Comparison of ENCODE assay signal across 8 mouse cellular contexts in genomic region chr17:3115380-3115974, GRCm38 (mm10). TPM values are rescaled to one million over a fixed set of nuclear protein-coding genes. Genes with fewer than 3 reads are reported as not detected.
DNase-seq lines count a peak whose midpoint lies in the region; ATAC-seq and TF ChIP-seq lines count a peak whose summit lies in the region.

No protein-coding gene starts in this region.

- H3K36me3 ChIP-seq in embryonic facial prominence, embryonic 15.5 days = no peaks in the 10 kb centered on the region
- 0 out of 2 replicates have a peak, but pooled peaks cover 3% of the 10 kb centered on the region for H3K36me3 ChIP-seq in heart, embryonic 12.5 days
- 0 out of 2 replicates have a peak, but pooled peaks cover 2% of the 10 kb centered on the region for H3K36me3 ChIP-seq in liver, postnatal 0 days (replicated peaks; ENCODE audit: insufficient read depth, low read length)
- H3K36me3 ChIP-seq in neural tube, embryonic 13.5 days = no peaks in the 10 kb centered on the region

- no peaks in the 10 kb centered on the region for H3K9me3 ChIP-seq in embryonic facial prominence, embryonic 15.5 days (replicated peaks)
- H3K9me3 ChIP-seq in heart, embryonic 12.5 days (replicated peaks) = no peaks in the 10 kb centered on the region
- H3K9me3 ChIP-seq in liver, postnatal 0 days (ENCODE audit: low read length) = no peaks in the 10 kb centered on the region
- no peaks in the 10 kb centered on the region for H3K9me3 ChIP-seq in neural tube, embryonic 13.5 days

- TF ChIP-seq EP300 in liver, postnatal 0 days (IDR thresholded peaks at IDR 0.05; ENCODE audit: low read depth) = no peak

- no peaks in the 10 kb centered on the region for H3K27me3 ChIP-seq in embryonic facial prominence, embryonic 15.5 days
- no peaks in the 10 kb centered on the region for H3K27me3 ChIP-seq in heart, embryonic 12.5 days (replicated peaks)
- no peaks in the 10 kb centered on the region for H3K27me3 ChIP-seq in liver, postnatal 0 days (ENCODE audit: insufficient read depth, low read length)
- no peaks in the 10 kb centered on the region for H3K27me3 ChIP-seq in neural tube, embryonic 13.5 days

- H3K27ac ChIP-seq in embryonic facial prominence, embryonic 15.5 days (replicated peaks) = peak overlapping the region; percentile 100
- peak overlapping the region; percentile 99 for H3K27ac ChIP-seq in heart, embryonic 12.5 days (ENCODE audit: poor library complexity, severe bottlenecking)
- peak overlapping the region; percentile 99 for H3K27ac ChIP-seq in liver, postnatal 0 days (ENCODE audit: low read depth)
- H3K27ac ChIP-seq in neural tube, embryonic 13.5 days (replicated peaks) = peak overlapping the region; percentile 99

- H3K4me3 ChIP-seq in embryonic facial prominence, embryonic 15.5 days (replicated peaks) = peak overlapping the region; percentile 70
- peak overlapping the region; percentile 100 for H3K4me3 ChIP-seq in heart, embryonic 12.5 days
- H3K4me3 ChIP-seq in liver, postnatal 0 days (ENCODE audit: low read depth, low read length) = peak overlapping the region; percentile 88
- peak overlapping the region; percentile 89 for H3K4me3 ChIP-seq in neural tube, embryonic 13.5 days

- H3K9ac ChIP-seq in embryonic facial prominence, embryonic 15.5 days = peak overlapping the region; percentile 93
- peak overlapping the region; percentile 96 for H3K9ac ChIP-seq in heart, embryonic 12.5 days
- peak overlapping the region; percentile 86 for H3K9ac ChIP-seq in liver, postnatal 0 days (replicated peaks)
- peak overlapping the region; percentile 99 for H3K9ac ChIP-seq in neural tube, embryonic 13.5 days

- DNase-seq in CD4-positive, CD25-positive, alpha-beta regulatory T cell, adult 2 months (ENCODE audit: low read depth, low spot score) = peak; percentile 79
- DNase-seq in adrenal gland, postnatal 4 days (ENCODE audit: low spot score in 2 of 2) = peak; percentile 55 to 56
- peak; percentile 43 to 80 for DNase-seq in kidney, postnatal 25 days
- peak; percentile 74 for DNase-seq in liver, postnatal 0 days
- peak; percentile 80 for DNase-seq in testis, postnatal 10 days (ENCODE audit: low spot score)

- H3K4me1 ChIP-seq in embryonic facial prominence, embryonic 15.5 days = peaks cover 10% of the 10 kb centered on the region
- H3K4me1 ChIP-seq in heart, embryonic 12.5 days (replicated peaks) = peaks cover 24% of the 10 kb centered on the region
- peaks cover 7% of the 10 kb centered on the region; the same call in 1 of the 2 replicates for H3K4me1 ChIP-seq in liver, postnatal 0 days (ENCODE audit: insufficient read depth)
- H3K4me1 ChIP-seq in neural tube, embryonic 13.5 days (replicated peaks) = peaks cover 49% of the 10 kb centered on the region

- under 1% methylated on average over 47 of the region's 47 CpGs for WGBS in embryonic facial prominence, embryonic 15.5 days
- 1% methylated on average over 33 of the region's 47 CpGs for WGBS in heart, embryonic 12.5 days
- 0% methylated on average over 40 of the region's 47 CpGs for WGBS in liver, postnatal 0 days (ENCODE audit: insufficient replicate concordance)
- WGBS in neural tube, embryonic 13.5 days = under 1% methylated on average over 39 of the region's 47 CpGs

- H3K4me2 ChIP-seq in embryonic facial prominence, embryonic 15.5 days (replicated peaks) = peak overlapping the region; percentile 55
- H3K4me2 ChIP-seq in heart, embryonic 12.5 days = peak overlapping the region; percentile 79
- H3K4me2 ChIP-seq in liver, postnatal 0 days (ENCODE audit: low read depth, low read length) = peak overlapping the region; percentile 87
- H3K4me2 ChIP-seq in neural tube, embryonic 13.5 days = peak overlapping the region; percentile 63

- peak; percentile 58 for ATAC-seq in embryonic facial prominence, embryonic 15.5 days (ENCODE audit: insufficient number of reproducible peaks, low FRiP score, low TSS enrichment, low read depth)
- ATAC-seq in heart, embryonic 12.5 days (ENCODE audit: insufficient number of reproducible peaks, low FRiP score) = peak; percentile 81
- peak; percentile 62 for ATAC-seq in liver, postnatal 0 days
- ATAC-seq in neural tube, embryonic 13.5 days (ENCODE audit: low read depth) = peak; percentile 54

- TF ChIP-seq CTCF in liver, postnatal 0 days (IDR thresholded peaks at IDR 0.05; ENCODE audit: low read depth) = no peak

RNA-seq across cellular contexts. Expression of gene Scaf8, which starts 0.7 kb away (rescaled TPM):
- total RNA-seq in adrenal gland, postnatal 4 days (2021) = 10 to 100 TPM; 57.3 to 60.4 TPM
- 20.4 and 21.1 TPM in 2 replicates for polyA plus RNA-seq in embryonic facial prominence, embryonic 15.5 days (2015; fragmentation: Nextera tagmentation; extraction: Ambion mirVana)
- 23.5 and 23.8 TPM in 2 replicates for polyA plus RNA-seq in heart, embryonic 12.5 days (2016; fragmentation: Nextera tagmentation; extraction: Ambion mirVana)
- polyA plus RNA-seq in liver, postnatal 0 days (2015; fragmentation: Nextera tagmentation; extraction: Ambion mirVana) = 4.2 and 4.5 TPM in 2 replicates
- 17.2 and 20.0 TPM in 2 replicates for polyA plus RNA-seq in neural tube, embryonic 13.5 days (2015; fragmentation: Nextera tagmentation; extraction: Ambion mirVana)

Comparison
In these comparisons a context has a peak if more than half of its experiments do, and no peak if none do; other contexts are left out.
1. Peak in every context shown above with its lines: DNase-seq, ATAC-seq, H3K4me3 ChIP-seq and H3K27ac ChIP-seq.